Mouse (Mus musculus) central nervous system, embryonic 18 days (tissue): ENCODE data around the gene Naip1. TPM values are rescaled to one million over a fixed set of nuclear protein-coding genes. Genes with fewer than 3 reads are reported as not detected.

Experiments used
- polyA plus RNA-seq: library from polyadenylated mRNA; depleted of rRNA; stranded (reverse); fragments of >200 nt; gene quantifications from 2 replicates; pipeline ENCODE4 v1.2.3, GENCODE M21; 2012; rRNA removed

The Naip1 gene
- 0.09 and 0.11 TPM in 2 replicates for polyA plus RNA-seq

DNA sequence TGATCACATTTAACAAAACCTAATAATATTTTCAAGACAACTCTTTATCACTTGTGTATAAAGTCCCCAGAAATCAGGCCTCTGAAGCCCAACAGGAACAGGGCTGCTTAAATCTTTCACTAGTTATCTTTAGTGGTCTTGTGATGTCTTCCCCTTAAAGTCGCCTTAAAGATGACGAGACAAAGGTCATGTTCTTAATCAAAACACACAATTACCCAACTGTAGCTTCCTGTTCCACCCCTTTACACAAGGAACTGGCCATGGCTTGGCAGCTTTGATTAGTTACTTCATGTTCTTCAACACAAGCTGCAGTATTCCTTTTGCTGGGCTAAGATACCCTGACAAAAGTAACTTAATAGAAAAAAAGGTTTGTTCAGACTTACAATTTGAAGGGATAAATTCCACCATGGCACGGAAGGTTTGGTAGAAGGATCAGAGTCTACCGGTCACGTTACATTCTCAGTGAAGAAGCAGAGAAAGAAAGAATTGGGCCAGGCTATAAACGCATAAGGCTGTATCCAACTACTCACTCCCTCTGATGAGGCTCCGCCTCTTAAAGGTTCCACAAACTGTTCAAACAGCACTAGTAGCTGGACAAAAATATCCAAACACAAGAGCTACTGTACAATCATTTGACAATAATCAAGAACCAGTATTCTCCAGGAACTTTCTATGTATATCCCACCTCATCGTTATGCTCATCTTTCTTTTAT lies at the start of gene Naip1:
Gene Naip1 (minus strand): TSS at position 455 of the 713 bp plus-strand sequence.

DNA sequence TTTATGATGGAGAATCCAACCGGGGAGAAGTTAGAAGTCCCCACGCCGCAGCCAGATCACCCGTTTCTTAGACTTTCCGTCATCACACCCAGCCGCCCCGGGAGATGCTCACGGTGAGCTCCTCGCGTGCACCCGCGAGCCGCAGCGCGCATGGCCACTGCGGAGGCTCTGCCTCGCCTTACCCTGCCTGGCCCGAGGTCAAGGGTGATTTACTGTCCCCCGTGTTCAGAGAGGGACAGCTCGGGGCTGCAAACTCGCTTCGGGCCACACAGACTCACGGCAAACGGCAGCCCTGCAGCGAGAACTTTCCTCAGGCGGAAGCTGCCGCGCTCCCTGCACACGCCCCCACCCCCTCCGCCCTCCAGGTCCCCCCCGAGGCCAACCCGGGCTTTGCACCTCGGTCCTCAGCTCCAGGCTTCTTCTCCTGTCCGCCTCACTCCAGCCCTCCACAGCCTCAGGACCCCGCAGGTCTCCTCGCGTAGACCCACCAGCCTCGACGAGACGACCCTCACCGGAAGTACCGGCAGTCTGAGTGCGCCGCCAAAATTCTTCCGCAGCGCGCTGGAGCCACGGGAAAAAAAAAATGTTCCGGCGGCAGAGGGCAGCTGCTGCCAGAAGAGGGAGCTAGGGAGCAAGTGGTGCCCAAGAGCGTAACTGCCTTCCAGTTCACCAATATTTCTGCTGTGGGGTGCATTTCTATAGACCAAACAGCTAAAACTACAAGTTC lies 39.6 kb upstream of the Naip1 start, which contains the start of gene Gtf2h2:
Gene Gtf2h2 (minus strand): TSS at position 519 of the 727 bp plus-strand sequence.

Other genes starting within 250 kb of the Naip1 start
- 0.36 and 0.41 TPM in 2 replicates for gene Naip5, start 206.5 kb downstream of the Naip1 start, polyA plus RNA-seq
- gene Naip6, start 135.2 kb downstream of the Naip1 start, polyA plus RNA-seq, result 0.17 TPM in 2 replicates
- 75.2 and 75.9 TPM in 2 replicates for gene Gtf2h2, start 39.7 kb upstream of the Naip1 start, polyA plus RNA-seq
- 5.2 and 6.2 TPM in 2 replicates for gene Ocln, start 99.8 kb upstream of the Naip1 start, polyA plus RNA-seq
- gene Marveld2, start 164.1 kb upstream of the Naip1 start, polyA plus RNA-seq, result 1.7 and 2.6 TPM in 2 replicates
- 260 and 268 TPM in 2 replicates for gene Ak6, start 198.1 kb upstream of the Naip1 start, polyA plus RNA-seq
- gene Rad17, start 198.2 kb upstream of the Naip1 start, polyA plus RNA-seq, result 15.1 and 15.9 TPM in 2 replicates
- gene Taf9, start 198.7 kb upstream of the Naip1 start, polyA plus RNA-seq, result 26.5 and 27.3 TPM in 2 replicates
- 0.75 and 0.84 TPM in 2 replicates for gene Ccdc125, start 216.8 kb upstream of the Naip1 start, polyA plus RNA-seq